Mouse (Mus musculus): ENCODE results near the gene Trak2.
"Not testable (repeated sequence)": the region's sequence is repeated elsewhere in the genome, so short reads cannot be mapped to it uniquely, and the experiment has no call there.

The Trak2 gene

DNA sequence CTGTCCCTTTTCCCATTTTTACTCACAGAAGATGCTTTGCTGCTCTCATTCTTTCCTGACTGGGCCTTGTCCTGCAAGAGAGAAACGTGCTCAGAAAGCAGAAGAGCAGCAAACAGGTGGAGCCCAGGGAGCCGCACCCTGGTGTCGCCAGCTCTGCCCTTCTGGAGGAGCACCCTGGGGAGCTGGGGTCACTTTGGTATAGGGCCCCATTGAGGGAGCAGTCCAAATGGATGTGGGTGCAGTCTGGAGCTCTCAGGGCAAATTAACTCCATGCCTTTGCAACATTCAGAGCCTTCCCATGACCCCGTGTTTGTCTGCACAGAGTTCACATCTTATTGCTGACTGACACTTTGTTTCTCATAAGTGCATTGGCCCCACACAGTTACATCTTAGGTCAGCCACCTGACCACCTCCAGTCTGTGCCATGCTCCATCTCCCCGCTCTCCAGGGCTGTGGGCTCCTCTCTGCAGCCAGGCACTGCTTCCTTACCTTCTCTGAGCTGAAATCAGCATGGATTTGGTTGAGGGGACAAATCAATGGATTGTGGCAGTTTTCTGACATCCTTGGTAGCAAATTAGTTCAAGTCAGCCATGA, 82.4 kb downstream of the Trak2 start:
- DNase-seq (ENCODE audit: extremely low read depth, low read depth), result not testable (repeated sequence)

DNA sequence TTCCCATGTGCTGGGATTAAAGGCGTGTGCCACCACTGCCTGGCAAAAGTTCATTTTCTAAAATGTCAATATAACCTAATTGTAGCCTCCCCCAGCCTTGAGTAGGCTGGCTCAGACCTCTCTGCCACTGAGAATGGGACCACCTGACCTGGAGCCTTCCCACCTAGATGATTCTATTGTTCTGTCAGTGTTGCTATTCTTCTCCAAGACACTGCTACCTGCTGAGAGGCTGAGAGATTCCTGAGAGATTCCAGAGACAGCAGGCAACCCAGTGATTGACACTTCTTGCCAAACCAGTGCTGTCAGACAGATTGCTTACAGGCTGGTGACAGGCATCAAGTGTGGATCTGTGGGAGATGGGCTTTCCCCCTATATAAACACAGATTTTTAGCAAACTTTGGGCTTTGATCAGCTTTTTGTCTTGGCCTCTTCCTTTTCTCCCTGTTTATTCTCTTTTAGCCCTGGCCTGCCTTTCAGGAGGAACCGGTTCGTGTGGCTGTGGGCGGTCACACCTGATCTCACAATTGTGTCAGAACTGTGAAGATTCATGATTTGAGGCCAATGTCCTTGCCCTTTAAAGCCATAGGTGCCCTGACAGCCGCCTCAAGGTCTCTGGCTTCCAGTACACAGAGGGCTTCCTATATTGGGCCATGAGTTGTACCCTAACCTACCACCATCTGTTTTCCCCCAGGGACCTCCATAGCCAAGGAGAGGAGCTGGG, 83.2 kb downstream of the Trak2 start:
- DNase-seq (ENCODE audit: extremely low read depth, low read depth), result no peak

DNA sequence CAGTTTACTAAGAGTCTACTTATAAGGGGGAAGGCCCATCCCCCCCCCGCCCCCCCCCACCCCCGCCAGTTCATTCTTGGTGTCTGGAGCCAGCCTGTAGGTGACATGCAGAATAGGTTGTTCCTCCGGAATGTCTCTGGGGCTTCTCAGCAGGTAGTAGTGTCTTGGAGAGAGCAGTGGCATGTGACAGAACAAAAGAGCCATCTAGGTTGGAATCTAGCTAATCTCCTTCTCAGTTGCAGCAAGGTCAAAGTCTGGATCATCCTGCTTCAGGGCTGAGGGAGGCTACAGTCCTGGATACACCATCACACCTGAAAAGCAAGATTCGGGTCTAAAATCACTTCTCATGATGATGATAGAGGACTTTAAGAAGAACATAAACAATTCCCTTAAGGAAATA, 87.6 kb downstream of the Trak2 start:
- no peak for DNase-seq (ENCODE audit: extremely low read depth, low read depth)

DNA sequence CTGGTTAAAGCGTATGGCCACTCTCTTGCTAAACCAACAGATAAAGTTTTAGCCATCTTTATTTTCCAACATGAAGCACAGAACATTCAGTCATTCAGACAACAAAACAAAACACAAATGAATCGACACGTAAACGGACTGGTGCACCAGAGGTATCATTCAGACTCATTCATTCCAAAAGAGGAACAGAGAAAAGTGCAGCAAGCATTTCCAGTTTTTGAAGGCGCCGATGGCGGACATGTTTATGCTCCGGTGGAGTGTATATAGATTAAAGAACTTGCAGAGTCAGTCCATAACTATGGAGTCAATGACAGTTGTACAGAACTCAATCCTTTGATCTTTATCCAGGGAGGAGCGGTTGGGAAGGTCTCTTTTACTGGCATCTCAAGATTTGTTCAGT, 90.0 kb downstream of the Trak2 start:
- not testable (repeated sequence) for DNase-seq (ENCODE audit: extremely low read depth, low read depth)

DNA sequence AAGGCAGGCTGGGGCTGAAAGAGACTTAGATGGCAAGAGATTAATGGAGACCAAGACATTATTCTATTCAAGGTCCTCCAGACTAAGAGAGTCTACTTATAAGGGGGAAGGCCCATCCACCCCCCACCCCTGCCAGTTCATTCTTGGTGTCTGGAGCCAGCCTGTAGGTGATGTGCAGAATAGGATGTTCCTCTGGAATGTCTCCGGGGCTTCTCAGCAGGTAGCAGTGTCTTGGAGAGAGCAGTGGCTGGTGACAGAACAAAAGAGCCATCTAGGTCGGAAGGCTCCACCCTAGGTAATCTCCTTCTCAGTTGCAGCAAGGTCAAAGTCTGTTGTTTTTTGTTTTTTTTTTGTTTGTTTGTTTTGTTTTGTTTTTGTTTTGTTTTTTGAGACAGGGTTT, 93.9 kb downstream of the Trak2 start:
- not testable (repeated sequence) for DNase-seq (ENCODE audit: extremely low read depth, low read depth)

DNA sequence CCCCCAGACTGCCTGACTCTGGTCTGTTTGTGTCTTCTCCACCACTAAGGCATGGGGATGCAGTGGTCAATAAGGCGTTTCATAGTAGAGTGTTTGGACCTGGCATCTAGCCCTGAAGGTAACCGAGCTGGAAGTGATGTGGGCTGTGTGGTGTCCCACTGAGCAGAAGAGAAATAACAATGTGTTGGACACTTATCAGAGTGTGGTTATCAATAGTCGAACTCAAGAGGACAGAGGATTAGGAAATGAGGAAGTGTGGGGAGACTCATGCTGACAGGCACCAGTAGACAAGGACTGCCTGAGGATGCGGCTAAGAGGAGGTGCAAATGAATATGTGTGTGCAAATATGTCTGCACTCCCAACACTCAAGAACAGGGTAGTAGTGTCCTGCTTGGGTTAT, 96.7 kb downstream of the Trak2 start:
- DNase-seq (ENCODE audit: extremely low read depth, low read depth), result peak; percentile 44

DNA sequence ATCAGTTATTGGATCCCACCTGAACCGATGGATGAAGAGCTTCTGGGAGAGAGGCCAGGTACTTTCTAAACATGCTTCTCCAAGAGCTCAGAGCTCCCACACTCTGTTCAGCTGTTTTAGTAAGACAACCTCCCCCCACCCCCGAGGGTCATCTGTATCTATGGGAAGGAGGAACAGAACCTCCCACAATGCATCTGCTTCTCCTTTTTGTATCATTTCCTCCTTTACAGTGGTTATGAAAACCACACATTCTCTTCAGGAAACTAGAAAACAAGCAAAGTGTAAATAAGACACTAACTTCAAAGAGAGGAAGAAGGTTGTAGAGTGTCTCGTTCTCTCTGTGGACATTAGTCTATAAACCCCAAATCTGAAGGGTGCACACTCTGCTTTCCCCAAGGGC, 112.6 kb downstream of the Trak2 start:
- DNase-seq (ENCODE audit: extremely low read depth, low read depth), result not testable (repeated sequence)

DNA sequence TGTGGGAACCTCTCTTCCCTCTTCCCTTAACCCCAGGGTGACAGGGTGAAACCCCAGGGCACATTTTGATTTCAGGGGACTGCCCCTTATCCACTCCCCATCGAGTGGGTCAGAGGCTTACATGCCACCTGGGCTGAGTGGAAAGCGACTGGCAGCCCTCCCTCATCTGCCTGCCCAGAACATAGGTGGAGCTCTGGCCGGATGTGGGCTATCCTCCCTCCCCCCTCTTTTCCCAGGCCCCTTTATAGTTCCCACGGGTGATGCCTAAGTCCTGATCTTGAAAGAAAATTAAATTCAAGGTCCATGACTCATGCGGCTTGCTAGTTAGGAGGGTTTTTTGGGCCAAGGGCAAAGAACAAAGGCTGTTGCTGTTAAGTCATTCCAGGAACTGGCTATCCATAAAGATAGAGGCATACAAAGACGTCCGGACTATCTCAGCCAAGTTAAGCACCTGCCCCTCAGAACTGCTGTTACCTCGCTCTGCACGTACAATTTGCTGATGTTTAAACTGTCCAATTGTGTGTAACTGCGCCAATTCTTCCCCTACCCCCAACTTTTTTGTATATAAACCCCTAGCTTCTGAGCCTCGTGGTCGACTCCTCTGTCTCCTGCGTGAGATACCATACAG, 113.4 kb downstream of the Trak2 start:
- not testable (repeated sequence) for DNase-seq (ENCODE audit: extremely low read depth, low read depth)

DNA sequence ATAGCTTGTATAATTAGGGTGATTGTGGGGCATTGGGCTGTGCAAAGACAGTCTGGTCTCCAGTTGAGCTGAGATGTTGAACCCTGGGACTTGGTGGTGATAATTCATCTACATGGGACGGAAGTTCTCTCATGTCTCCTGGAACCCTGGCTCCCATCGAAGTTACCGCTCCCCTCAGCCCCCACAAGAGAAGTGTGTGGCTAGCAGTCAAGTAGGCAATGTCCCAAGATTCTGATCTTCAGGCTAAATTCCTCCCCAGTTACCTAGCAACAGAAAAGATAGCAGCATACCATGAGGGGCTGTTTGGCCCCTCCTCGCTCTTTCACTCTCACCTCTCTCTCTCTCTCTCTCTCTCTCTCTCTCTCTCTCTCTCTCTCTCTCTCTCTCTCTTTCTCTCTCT, 114.1 kb downstream of the Trak2 start:
- not testable (repeated sequence) for DNase-seq (ENCODE audit: extremely low read depth, low read depth)

DNA sequence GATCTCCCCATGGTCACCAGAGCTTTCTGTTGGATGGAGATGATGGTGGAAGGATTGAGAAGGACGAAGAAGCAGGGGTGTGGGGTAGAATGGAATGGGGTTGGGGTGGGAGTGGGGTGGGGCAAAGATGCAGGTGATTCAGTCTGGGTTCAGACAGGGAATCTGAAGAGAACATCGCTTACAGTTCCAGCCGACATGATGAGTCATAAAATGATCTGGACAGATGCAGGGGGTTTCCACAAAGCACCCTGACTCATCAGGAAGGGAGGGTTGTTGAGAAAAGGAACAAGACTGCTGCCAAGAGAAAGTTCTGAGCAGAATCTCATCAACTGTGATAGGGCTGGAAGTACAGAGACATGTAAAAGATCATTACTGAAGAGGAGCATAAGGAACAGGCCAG, 116.4 kb downstream of the Trak2 start:
- not testable (repeated sequence) for DNase-seq (ENCODE audit: extremely low read depth, low read depth)

Measured in MEL-GATA-1-ER (cell line).